Mouse (Mus musculus) spleen, adult 12 weeks (tissue): ENCODE results near the gene Sri.
A peak's percentile ranks its signal among the peaks of the same experiment; 100 is the strongest.
"Not testable (repeated sequence)": the region's sequence is repeated elsewhere in the genome, so short reads cannot be mapped to it uniquely, and the experiment has no call there.

Experiments
- DNase-seq: peaks from one replicate; pipeline ENCODE4 v3.0.0; 2022; ENCODE audit warnings: low spot score

Gene Sri

DNA sequence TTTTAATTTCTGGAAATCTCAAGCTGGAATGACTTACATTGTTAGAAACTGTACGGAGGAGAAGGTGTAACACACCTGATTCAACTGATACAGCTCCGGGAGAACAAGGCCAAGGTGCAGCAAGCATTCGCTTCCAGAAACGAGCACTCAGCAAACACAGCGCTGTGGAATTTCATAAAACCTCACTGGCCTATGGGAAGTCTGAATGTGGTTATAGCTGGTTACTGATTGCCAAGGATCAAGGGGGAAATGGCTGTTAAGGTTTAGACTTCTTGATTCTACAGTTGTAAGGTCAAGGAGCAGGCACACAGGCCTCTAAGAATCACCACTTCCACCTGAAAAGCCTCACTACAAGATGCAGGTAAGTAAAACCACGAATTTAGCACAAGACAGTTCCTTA, at the start of gene Sri:
Gene Sri (plus strand): TSS at position 224 of the 400 bp plus-strand sequence.
- no peak for DNase-seq

DNA sequence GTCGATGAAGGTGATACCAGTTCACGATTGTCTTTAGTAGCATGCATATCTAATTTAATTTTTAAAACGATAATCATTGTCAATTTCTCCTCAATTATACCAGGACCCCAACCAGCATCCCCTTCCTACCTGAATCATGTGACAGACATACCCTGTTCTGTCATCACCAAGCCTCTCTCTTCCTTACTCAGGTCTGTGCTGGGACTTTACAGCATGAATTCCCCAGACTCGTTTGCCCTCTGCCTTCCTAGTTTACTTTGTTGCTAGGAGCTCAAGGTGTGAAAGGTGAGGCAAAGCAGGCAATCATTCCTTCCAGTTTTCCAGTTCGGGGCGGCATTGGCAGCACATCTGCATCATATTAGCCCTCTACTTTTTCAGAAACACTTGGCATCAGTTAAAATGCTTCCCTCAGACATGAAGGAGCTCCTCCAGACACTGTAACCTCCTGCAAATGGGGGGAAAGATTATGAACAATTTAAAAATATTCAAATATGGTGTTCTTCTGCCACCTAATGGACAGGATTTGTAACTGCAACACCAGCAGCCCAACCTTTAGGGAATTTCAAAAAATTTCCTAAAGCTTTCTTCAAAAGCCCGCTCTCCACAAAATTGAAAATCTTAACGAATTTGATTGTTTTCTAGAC, 49.4 kb upstream of the Sri start:
- no peak for DNase-seq

DNA sequence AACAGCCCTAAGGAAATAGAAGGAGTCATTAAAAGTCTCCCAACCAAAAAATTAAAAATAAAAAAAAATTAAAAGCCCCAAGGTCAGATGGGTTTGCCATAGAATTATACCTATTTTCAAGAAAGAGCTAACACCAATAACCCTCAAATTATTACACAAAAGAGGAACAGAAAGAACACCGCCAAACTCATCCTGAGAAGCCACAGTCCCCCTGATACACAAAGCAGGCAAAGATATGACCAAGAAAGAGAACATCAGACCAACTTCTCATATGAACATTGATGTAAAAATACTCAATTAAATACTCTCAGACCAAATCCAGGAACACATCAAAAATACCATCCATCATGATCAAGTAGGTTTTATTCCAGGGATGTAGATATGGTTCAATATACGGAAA, 48.8 kb upstream of the Sri start:
- DNase-seq = no peak

DNA sequence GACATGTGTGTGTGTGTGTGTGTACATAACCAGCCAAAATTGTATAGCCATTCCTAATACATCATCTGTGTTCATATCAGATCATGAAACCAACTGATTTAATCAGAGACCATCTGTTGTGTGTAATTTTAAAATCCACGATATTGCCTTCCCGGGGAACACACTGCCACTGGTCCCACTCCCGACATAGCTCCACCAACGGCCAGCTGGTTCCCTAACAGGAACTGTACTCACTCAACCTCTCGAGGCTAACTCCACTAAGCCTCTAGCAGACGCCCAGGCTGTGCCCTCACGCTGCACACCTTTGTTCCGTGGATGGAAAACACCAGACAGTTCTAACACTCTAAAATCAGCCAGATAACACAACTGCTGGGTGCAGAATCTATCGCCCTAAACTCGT, 45.4 kb upstream of the Sri start:
- no peak for DNase-seq

DNA sequence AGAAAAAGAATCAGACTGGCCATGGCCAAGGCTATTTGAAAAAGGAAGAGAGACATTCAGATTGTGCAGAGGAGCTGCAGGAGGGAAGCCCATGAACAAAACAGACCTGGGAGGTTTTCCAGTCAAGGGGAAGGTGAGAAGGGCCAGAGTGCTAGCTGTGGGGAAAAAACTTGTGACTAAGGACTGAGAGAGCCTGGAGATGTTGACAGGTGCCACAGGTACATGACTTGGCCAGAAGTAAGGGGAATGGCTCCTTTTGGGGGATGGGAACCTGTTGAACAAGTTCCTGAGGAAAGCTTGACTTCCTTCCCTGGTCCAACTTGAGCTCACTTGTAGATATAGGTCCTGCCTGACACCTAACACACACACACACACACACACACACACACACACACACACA, 43.1 kb upstream of the Sri start:
- no peak for DNase-seq

DNA sequence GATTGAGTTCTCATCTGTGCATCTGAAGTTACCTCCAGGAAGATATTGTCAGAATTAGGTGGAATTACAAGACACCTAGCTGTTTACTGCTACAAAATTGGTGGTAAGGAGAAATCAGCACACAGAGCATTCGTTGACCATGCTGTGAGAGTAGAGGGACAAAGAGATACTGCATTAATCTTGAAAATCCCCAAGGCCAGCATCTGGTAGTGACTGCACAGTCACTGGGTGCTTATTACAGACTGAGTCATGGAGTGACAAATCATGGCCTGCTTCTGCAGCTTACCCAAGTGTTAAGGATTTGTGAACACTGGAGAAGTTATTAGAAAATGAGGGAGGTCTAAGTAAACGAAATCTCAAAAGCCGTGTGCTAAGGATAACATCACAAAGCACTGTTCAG, 32.6 kb upstream of the Sri start:
- DNase-seq = no peak

DNA sequence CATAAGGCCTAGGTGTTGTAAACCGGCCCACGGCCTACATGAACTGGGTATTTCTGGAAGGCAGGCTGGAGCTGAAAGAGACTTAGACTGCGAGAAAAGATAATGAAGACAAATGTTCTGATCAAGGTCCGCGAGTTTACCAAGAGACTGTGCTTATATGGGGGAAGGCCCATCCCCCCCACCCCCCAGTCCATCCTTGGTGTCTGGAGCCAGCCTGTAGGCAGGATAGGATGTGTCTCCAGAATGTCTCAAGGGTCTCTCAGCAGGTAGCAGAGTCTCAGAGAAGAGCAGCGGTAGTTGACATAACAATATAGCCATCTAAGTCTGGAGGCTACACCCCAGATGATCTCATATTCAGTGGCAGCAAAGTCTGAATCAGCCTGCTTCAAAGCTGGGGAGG, 11.3 kb upstream of the Sri start:
- not testable (repeated sequence) for DNase-seq

DNA sequence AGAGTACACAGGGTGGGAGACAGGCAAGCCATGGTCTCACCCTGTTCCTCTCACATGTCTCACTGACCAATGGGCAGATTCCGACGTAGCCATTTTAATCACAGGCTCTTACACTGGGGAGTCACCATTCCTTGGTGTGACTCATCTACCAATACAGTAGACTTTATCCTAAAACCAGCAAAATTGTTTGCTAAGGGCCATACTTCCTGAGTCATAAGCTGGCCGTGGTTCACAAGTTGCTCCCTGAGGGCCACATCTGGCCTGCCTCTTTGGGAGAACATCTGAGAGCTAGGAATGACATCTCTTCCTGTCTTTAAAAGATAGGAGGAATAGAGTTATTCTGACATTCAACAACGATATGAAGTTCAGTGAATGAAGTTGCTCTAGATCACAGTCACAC, 7.9 kb downstream of the Sri start:
- no peak for DNase-seq

DNA sequence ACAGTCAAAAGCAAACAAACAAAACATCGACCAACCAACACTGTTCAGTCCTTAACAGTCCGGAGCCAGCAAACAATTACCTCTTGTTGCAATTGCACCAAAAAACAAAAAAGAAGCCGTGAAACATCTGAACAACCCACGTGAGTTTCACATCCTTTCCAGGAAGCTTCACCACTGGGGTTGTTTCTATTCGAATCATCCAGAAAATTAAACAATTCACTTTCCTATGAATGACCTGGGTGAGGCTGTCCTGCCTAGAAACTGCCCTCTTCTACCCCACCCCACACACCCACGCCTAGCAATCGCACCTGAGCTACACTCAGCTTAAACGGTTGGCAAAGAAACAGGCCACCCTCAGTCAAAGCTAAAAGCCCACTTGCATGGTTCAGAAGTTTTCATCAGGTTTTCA, 9.8 kb downstream of the Sri start:
- DNase-seq = peak; percentile 22

DNA sequence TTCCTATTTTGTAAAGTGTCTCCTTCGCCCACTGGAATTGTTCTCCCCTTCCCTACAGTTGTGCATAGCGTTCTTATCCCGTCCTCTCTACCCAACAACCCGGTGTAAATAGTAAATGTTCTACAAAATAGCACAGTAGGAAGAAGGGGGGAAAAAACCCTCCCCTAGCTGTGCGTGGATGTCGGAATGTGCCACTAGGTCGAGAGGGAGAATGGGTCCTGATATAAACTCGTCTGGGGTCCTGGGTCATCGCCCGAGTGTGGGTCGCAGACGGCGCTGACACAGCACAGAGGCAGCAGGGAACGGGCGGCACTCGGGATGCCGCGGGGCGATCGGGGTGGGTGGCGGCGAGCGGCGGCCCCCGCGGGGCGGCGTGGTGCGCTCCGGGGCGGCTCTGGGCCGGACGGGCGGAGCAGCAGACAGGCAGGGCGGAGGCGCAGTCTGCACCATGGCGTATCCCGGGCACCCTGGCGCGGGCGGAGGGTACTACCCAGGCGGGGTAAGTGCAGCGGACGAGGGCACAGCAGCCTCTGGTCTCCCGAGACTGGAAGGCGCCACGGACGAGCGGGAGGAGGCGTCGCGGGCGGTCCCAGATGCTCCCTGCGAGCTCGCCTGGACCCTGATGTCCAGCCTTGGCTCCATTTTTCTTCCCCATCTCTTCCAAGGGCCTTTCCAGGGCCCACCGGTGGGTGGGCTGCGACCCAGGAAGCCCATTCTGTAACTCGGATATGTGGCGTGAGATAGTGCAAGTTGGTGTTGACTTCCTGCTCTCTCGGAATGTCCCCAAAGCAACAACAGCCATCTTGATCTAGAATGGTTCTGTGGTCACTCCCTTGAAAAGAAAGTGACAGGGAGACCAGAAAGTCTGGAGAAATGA, 10.5 kb downstream of the Sri start:
- peak; percentile 76 for DNase-seq

DNA sequence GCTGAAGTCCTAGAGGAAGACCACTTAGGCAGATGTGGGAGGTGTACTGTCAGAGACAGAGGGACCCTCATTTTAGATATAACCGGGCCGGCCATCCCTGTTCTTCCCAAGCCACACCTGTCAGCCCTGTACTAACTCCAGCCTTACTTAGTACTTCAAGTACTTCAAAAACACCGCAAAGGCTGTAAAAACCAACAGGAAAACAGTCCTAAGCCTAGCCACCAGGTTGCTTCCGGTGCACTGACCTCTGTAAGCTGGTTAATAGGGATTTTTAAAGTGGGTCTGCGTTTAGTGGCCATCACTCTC, 11.1 kb downstream of the Sri start:
- peak; percentile 14 for DNase-seq

DNA sequence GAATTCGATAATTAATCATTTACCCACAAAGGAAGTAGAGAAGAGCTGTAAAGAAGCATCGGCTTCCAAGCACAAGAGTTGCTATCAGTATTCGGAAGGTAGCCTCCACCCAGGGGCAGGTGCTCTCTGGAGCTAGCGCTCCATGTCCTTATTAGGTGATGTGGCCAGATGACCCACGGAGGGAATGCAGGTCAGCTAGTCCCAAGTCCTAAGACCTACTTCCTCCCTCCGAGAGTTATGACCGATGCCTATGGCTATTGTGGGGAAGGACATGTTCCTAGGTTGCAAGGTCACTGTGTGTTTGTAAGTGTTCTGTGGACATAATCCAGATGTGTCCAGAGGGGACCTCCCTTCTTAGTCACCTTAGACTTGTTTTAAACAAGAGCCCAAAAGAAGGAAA, 12.2 kb downstream of the Sri start:
- DNase-seq = no peak

DNA sequence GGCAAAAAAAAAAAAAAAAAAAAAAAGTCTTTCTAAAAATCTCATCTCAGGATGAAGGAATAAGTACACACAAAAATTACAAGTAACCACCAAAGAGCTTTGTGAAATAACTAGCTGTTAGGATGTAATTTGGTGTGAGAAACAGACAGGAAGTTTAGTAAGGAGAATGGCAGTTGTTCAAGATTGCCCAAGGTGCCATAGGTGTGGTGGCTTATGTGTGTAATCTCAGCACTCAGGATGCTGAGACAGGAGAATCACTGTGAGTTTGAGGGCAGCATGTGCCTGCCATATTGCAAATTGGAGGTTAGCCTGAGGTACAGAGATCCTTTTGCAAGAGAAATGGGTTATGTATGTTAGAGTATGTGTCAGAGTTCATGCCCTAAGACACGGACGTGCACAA, 16.6 kb downstream of the Sri start:
- DNase-seq = no peak

DNA sequence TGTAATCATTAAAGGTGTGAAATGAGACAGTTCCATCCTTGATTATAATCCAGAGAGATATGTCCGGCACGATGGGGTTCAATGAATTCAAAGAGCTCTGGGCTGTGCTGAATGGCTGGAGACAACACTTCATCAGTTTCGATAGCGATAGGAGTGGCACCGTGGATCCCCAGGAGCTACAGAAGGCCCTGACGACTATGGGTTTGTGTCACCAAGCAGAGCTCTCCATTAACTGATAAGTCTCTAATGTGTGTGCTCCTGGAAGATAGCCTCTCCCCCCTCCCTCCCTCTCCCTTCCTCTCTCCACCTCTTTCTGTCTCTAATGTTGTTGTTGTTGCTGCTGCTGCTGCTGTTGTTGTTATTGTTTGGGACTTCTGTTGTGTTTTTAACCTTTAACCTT, 17.3 kb downstream of the Sri start:
- DNase-seq = no peak

DNA sequence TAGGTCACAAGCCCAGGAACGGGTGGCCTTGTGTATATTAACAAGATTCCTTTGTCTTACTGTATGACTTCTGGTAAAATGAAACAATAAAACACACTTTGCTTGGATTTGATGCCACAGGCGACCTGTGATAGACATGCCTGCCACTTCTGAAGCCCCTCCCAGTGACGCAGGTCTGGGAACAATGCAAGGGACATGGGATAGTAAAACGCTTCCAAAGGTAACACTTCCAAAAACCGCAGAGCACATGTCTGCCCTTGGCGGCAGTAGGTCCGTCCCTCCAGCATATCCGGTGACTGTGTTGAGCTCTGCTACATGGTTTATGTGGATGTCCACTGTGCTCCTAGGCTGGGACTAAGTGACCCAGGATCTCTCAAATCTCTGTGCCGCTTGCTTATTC, 27.5 kb downstream of the Sri start:
- no peak for DNase-seq

DNA sequence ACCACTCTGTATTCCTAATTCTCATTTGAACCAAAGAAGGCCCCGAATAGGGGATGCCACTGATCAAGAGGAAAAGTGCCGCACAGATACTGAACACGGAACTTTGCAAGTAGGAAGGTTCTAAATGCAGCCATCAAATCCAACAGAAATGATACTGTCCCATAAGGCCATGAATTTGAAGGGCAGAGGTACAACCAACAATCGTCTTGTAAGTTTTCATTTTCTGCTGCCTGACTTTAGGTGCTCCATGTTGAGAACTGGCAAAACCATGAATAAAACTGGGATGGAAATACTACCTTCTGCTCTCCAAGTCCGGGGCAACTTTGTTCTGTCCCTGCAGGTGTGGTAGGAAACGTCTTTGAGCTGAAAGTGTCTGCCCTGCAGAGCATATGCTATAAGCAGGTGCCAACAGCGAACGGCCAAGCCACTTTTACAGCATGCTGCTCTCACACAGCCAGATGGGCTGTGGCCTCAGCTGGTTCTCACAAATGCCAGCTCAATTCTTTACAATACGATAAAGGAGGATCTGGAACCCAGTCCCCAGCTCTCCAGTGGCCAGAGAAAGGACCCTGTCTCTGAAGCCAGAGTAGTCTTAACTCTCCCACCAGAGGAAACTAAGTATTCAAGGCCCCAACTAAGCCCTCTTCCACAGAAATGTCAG, 28.2 kb downstream of the Sri start:
- no peak for DNase-seq

DNA sequence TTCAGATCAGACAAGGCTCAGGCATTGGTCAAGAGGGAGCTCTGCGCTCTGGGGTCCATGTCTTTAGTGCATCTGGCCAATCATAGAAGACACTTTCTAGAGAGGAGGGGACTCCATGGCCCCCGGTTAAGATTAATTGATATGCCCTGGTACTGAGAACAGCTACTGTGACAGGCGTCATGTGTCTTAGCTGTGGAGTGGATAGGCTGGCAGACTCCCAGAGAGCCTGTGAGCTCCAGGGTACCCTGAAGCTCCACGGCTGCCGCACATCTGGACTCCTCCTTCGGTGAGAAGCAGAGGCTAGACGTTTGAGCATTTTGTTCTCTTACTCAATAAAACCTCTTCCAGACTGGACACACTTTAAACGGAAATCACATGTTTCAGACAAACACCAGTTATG, 31.6 kb downstream of the Sri start:
- no peak for DNase-seq

DNA sequence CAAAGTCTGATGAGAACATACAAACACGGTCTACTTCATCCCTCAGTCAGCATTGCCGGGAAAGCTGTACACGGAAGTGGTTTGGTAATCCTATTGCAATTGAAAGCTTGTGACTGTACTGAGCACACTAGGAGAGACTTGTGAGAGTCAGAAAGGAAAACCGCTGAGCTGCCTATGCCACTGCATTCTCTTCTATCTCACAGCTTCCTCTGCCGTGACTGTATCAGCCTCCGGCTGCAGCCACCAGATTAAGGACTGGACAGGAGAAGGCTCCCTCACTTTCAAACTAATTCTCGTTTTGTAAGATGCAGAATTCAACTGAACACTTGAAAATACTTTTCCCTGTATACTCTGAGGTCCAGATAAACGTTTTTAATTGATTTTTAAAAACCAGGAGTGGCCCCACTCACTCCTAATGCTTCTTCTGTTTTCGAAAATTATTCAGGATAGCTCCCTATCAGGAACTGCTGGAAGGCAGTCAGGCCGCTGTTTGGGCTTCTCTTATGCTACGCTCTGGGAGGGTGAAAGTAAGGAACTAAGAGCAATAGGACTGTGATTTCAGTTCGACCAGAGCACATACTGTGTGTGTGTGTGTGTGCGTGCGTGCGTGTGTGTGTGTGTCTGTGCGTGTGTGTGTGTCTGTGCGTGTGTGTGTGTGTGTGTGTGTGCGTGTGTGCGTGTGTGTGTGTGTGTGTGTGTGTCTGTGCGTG, 37.1 kb downstream of the Sri start:
- no peak for DNase-seq

DNA sequence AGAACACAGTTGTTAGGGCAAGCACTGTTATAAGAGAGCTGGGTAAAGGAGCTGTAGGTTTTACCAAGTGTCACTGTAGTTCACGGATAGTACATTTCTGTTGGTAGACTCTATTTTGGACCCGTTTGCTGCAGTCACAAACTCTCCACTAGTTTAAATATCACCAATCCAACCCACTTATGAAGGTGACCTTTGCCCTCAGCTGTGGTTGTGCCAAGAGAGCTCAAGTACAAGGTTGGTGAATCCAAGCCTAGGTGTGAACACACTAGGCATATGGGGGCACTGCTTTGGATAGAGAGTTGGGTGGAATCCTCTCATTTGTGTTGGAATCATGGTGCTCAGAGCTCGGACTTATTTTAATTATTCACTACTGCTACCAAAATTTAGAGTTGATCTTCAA, 39.8 kb downstream of the Sri start:
- no peak for DNase-seq

DNA sequence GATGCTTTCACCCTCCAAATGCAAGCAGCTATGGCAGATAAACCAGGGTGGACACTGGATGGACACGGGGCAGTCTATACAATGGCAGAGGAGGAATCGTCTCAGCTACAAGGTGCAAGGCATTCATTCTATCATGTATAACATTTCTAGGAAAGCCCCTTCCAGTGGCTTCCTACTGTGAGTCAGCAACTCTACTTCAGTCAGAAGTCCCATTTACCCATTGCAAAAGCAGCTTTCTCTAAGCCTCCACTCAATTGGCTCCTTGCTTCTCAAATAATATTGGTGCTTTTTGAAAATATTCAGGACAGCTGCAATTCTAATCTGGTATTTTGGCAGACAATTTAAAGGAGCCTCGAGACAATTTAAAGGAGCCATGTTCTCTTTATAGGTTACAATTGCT, 42.3 kb downstream of the Sri start:
- no peak for DNase-seq

DNA sequence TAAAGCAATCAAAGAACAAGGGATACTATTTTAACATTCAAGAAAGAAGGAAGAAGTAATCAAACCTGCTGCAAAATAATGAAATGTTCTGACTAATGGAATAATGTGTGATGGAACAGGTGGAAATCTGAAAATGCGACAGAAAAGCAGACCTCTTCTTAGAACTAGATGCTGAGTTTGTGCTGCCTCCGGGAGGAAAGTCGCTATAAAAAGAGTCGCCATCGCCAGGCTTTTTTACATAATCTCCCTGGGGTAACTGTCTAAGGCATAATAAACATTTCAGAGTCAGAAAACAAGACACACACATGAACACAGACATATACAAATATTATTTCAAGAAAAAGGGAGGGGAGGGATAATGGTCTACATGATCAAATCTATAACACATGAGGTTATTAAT, 49.0 kb downstream of the Sri start:
- no peak for DNase-seq

DNA sequence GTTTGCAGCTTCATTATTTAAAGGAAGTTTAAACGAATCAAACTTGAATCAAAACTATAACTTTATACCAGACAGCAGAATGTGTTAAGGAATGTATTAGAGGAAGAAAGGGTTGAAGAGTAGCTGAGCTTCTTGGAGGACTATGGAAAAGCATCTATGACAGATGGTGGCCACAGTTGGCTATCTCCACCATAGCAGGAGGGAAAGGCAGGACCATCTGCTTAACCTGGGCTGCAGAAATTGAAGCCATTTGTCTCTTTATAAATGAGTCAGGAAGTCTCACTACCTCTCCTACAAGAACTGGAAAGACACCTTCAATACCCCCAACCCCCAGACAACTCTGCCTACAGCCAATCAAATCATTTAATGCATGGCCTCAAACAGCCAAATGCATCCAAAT, 49.8 kb downstream of the Sri start:
- no peak for DNase-seq

DNA sequence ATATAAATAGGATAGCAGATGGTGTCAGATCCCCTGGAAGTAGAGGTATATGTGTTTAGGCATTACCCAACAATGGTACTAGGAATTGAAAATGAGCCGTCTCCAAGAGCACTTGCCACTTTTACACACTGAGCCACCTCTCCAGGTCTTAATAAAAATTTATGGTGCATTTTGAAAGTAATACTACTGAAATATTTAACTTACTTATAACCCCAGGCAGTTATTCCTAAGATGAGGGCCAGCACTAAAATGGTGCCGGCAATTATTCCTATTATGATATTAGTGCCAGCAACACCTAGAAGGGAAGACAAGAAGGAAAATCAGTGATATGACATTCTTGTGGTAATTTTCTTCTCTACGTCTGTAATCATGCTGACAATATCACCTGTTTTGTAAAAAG, 65.8 kb downstream of the Sri start:
- no peak for DNase-seq
